Mouse (Mus musculus): ENCODE measurements around the gene Phactr1. TPM values are rescaled to one million over a fixed set of nuclear protein-coding genes. Genes with fewer than 3 reads are reported as not detected.

Gene Phactr1
- polyA plus RNA-seq, 1 experiment from 2014 or later, result 63.8 TPM

GRCm38 (mm10) chr13:42866162-42866941 lies 185.9 kb downstream of the Phactr1 start:
- Histone ChIP-seq H3K27me3 (ENCODE audit: control insufficient read depth, insufficient read depth, low read length) (no peaks in the 10 kb centered on the region), H3K9me3 (ENCODE audit: control insufficient read depth, low read length) (no peaks in the 10 kb centered on the region), H3K4me3 (replicated peaks; ENCODE audit: low read depth, low read length) (peak overlapping the region; percentile 24), H3K9ac (replicated peaks; ENCODE audit: low read length) (peak overlapping the region; percentile 26; the same call in 1 of the 2 replicates), H3K4me2 (ENCODE audit: low read length) (peak overlapping the region; percentile 50), H3K27ac (replicated peaks; ENCODE audit: low read depth, low read length) (no peak overlapping the region), H3K36me3 (ENCODE audit: control insufficient read depth, insufficient read depth, low read length) (no peaks in the 10 kb centered on the region), H3K4me1 (ENCODE audit: control insufficient read depth, insufficient read depth, low read length) (peaks cover 12% of the 10 kb centered on the region; the same call in 1 of the 2 replicates)
- peak; percentile 74 for DNase-seq
- no peak for ATAC-seq (ENCODE audit: low FRiP score, low TSS enrichment)
- 2% methylated on average over 21 of the region's 21 CpGs for WGBS

GRCm38 (mm10) chr13:42867026-42867425 lies 186.6 kb downstream of the Phactr1 start:
- 35% methylated on average over 6 of the region's 6 CpGs for WGBS
- Histone ChIP-seq H3K9me3 (ENCODE audit: control insufficient read depth, low read length) (no peaks in the 10 kb centered on the region), H3K27me3 (ENCODE audit: control insufficient read depth, insufficient read depth, low read length) (no peaks in the 10 kb centered on the region), H3K4me1 (ENCODE audit: control insufficient read depth, insufficient read depth, low read length) (peaks cover 12% of the 10 kb centered on the region; the same call in 1 of the 2 replicates), H3K4me2 (ENCODE audit: low read length) (peak overlapping the region; percentile 50), H3K36me3 (ENCODE audit: control insufficient read depth, insufficient read depth, low read length) (no peaks in the 10 kb centered on the region), H3K27ac (replicated peaks; ENCODE audit: low read depth, low read length) (no peak overlapping the region), H3K9ac (replicated peaks; ENCODE audit: low read length) (no peak overlapping the region), H3K4me3 (replicated peaks; ENCODE audit: low read depth, low read length) (no peak overlapping the region)
- ATAC-seq (ENCODE audit: low FRiP score, low TSS enrichment) (no peak), DNase-seq (no peak)

- Histone ChIP-seq H3K4me1 (ENCODE audit: control insufficient read depth, insufficient read depth, low read length) (peaks cover 1% of the 10 kb centered on the region; the same call in 1 of the 2 replicates), H3K4me2 (ENCODE audit: low read length) (no peak overlapping the region), H3K27me3 (ENCODE audit: control insufficient read depth, insufficient read depth, low read length) (no peaks in the 10 kb centered on the region), H3K9ac (replicated peaks; ENCODE audit: low read length) (no peak overlapping the region), H3K27ac (replicated peaks; ENCODE audit: low read depth, low read length) (no peak overlapping the region), H3K36me3 (ENCODE audit: control insufficient read depth, insufficient read depth, low read length) (no peaks in the 10 kb centered on the region), H3K9me3 (ENCODE audit: control insufficient read depth, low read length) (no peaks in the 10 kb centered on the region), H3K4me3 (replicated peaks; ENCODE audit: low read depth, low read length) (no peak overlapping the region)
- no peak for DNase-seq
- 31% methylated on average over 1 of the region's 1 CpGs for WGBS
- ATAC-seq (ENCODE audit: low FRiP score, low TSS enrichment), result no peak
These were observed 191.7 kb downstream of the Phactr1 start for GRCm38 (mm10) chr13:42872125-42872524.

GRCm38 (mm10) chr13:42878346-42878745 lies 197.9 kb downstream of the Phactr1 start:
- H3K36me3 ChIP-seq (ENCODE audit: control insufficient read depth, insufficient read depth, low read length), result no peaks in the 10 kb centered on the region
- H3K4me1 ChIP-seq (ENCODE audit: control insufficient read depth, insufficient read depth, low read length), result no peaks in the 10 kb centered on the region
- DNase-seq, result no peak
- H3K9me3 ChIP-seq (ENCODE audit: control insufficient read depth, low read length), result no peaks in the 10 kb centered on the region
- ATAC-seq (ENCODE audit: low FRiP score, low TSS enrichment), result no peak
- H3K4me2 ChIP-seq (ENCODE audit: low read length), result no peak overlapping the region
- H3K9ac ChIP-seq (replicated peaks; ENCODE audit: low read length), result no peak overlapping the region
- no peak overlapping the region for H3K27ac ChIP-seq (replicated peaks; ENCODE audit: low read depth, low read length)
- no peaks in the 10 kb centered on the region for H3K27me3 ChIP-seq (ENCODE audit: control insufficient read depth, insufficient read depth, low read length)
- WGBS, result 39% methylated on average over 2 of the region's 2 CpGs
- no peak overlapping the region for H3K4me3 ChIP-seq (replicated peaks; ENCODE audit: low read depth, low read length)

- ATAC-seq (ENCODE audit: low FRiP score, low TSS enrichment), result no peak
- Histone ChIP-seq H3K9me3 (ENCODE audit: control insufficient read depth, low read length) (no peaks in the 10 kb centered on the region), H3K4me2 (ENCODE audit: low read length) (no peak overlapping the region), H3K27ac (replicated peaks; ENCODE audit: low read depth, low read length) (no peak overlapping the region), H3K4me3 (replicated peaks; ENCODE audit: low read depth, low read length) (no peak overlapping the region), H3K9ac (replicated peaks; ENCODE audit: low read length) (no peak overlapping the region), H3K36me3 (ENCODE audit: control insufficient read depth, insufficient read depth, low read length) (no peaks in the 10 kb centered on the region), H3K4me1 (ENCODE audit: control insufficient read depth, insufficient read depth, low read length) (no peaks in the 10 kb centered on the region), H3K27me3 (ENCODE audit: control insufficient read depth, insufficient read depth, low read length) (no peaks in the 10 kb centered on the region)
- 74% methylated on average over 14 of the region's 14 CpGs for WGBS
- DNase-seq, result no peak
These were observed 203.8 kb downstream of the Phactr1 start for GRCm38 (mm10) chr13:42884033-42884724.

GRCm38 (mm10) chr13:42884725-42885115 lies 204.3 kb downstream of the Phactr1 start:
- Histone ChIP-seq H3K9me3 (ENCODE audit: control insufficient read depth, low read length) (no peaks in the 10 kb centered on the region), H3K4me1 (ENCODE audit: control insufficient read depth, insufficient read depth, low read length) (no peaks in the 10 kb centered on the region), H3K4me2 (ENCODE audit: low read length) (no peak overlapping the region), H3K9ac (replicated peaks; ENCODE audit: low read length) (no peak overlapping the region), H3K27ac (replicated peaks; ENCODE audit: low read depth, low read length) (no peak overlapping the region), H3K27me3 (ENCODE audit: control insufficient read depth, insufficient read depth, low read length) (no peaks in the 10 kb centered on the region), H3K4me3 (replicated peaks; ENCODE audit: low read depth, low read length) (no peak overlapping the region), H3K36me3 (ENCODE audit: control insufficient read depth, insufficient read depth, low read length) (no peaks in the 10 kb centered on the region)
- DNase-seq (no peak), ATAC-seq (ENCODE audit: low FRiP score, low TSS enrichment) (no peak)
- WGBS, result 77% methylated on average over 1 of the region's 1 CpGs

GRCm38 (mm10) chr13:42887701-42888100 lies 207.3 kb downstream of the Phactr1 start:
- Histone ChIP-seq H3K4me2 (ENCODE audit: low read length) (no peak overlapping the region), H3K9me3 (ENCODE audit: control insufficient read depth, low read length) (no peaks in the 10 kb centered on the region), H3K4me3 (replicated peaks; ENCODE audit: low read depth, low read length) (no peak overlapping the region), H3K36me3 (ENCODE audit: control insufficient read depth, insufficient read depth, low read length) (no peaks in the 10 kb centered on the region), H3K27me3 (ENCODE audit: control insufficient read depth, insufficient read depth, low read length) (no peaks in the 10 kb centered on the region), H3K4me1 (ENCODE audit: control insufficient read depth, insufficient read depth, low read length) (no peaks in the 10 kb centered on the region), H3K9ac (replicated peaks; ENCODE audit: low read length) (no peak overlapping the region), H3K27ac (replicated peaks; ENCODE audit: low read depth, low read length) (no peak overlapping the region)
- 86% methylated on average over 5 of the region's 5 CpGs for WGBS
- DNase-seq (no peak), ATAC-seq (ENCODE audit: low FRiP score, low TSS enrichment) (no peak)

GRCm38 (mm10) chr13:42889516-42890474 lies 209.4 kb downstream of the Phactr1 start:
- Histone ChIP-seq H3K9ac (replicated peaks; ENCODE audit: low read length) (no peak overlapping the region), H3K36me3 (ENCODE audit: control insufficient read depth, insufficient read depth, low read length) (no peaks in the 10 kb centered on the region), H3K27me3 (ENCODE audit: control insufficient read depth, insufficient read depth, low read length) (no peaks in the 10 kb centered on the region), H3K4me1 (ENCODE audit: control insufficient read depth, insufficient read depth, low read length) (no peaks in the 10 kb centered on the region), H3K9me3 (ENCODE audit: control insufficient read depth, low read length) (no peaks in the 10 kb centered on the region), H3K27ac (replicated peaks; ENCODE audit: low read depth, low read length) (no peak overlapping the region), H3K4me2 (ENCODE audit: low read length) (no peak overlapping the region), H3K4me3 (replicated peaks; ENCODE audit: low read depth, low read length) (no peak overlapping the region)
- DNase-seq (no peak), ATAC-seq (ENCODE audit: low FRiP score, low TSS enrichment) (no peak)
- 85% methylated on average over 12 of the region's 12 CpGs for WGBS
